Mouse (Mus musculus): ENCODE data around the gene Methig1. TPM values are rescaled to one million over a fixed set of nuclear protein-coding genes. Genes with fewer than 3 reads are reported as not detected.
"Not testable (repeated sequence)": the region's sequence is repeated elsewhere in the genome, so short reads cannot be mapped to it uniquely, and the experiment has no call there.

The Methig1 gene
- polyA plus RNA-seq (2012; fragmentation: generic; extraction: Trizol), result not detected
- long read RNA-seq, experiment 1, result 0 reads
- long read RNA-seq, experiment 2, result 0 reads

DNA sequence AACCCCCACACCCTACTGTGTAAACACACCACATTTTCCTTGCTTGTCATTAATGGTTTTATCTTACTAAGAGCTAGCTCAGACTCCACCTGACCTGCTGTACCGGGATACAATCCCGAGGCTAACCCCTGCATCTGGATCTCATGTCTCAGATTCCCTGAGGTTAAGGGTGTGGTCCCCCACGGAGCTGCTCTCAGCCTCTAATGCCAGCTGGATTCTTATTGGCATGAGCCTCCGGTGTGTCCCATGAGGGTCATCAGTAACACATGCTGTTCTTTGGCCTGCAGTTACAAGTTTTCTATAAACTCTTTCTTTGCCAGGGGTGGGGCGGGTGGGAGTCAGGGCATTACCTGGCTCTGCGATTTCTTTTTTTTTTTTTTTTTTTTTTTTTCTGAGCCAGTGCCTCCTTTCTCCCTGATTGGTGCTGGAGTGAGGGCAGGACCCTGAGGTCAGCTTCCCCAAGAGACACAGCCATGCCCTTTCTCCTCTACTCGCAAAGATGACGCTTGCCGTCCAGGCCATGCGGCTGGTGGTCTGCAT, at the start of gene Methig1, which contains the start of gene Mettl7a2:
Gene Methig1 (plus strand): TSS at position 439 of the 540 bp plus-strand sequence.
Gene Mettl7a2 (plus strand): TSS at position 490 of the 540 bp plus-strand sequence.
- H3ac ChIP-seq (ENCODE audit: control insufficient read depth, insufficient read length, low read depth), result no peak within 1 kb of the TSS
- TF ChIP-seq MYOG (IDR thresholded peaks at IDR 0.05; ENCODE audit: control insufficient read depth, extremely low read depth, insufficient read length) (no peak), CTCF (IDR thresholded peaks at IDR 0.05; ENCODE audit: control insufficient read depth, insufficient read depth, insufficient read length) (no peak), CEBPB (IDR thresholded peaks at IDR 0.05; ENCODE audit: low read depth) (no peak), MYOD1 (IDR thresholded peaks at IDR 0.05; ENCODE audit: control insufficient read depth, insufficient read length, low read depth) (no peak), FOSL1 (IDR thresholded peaks at IDR 0.05; ENCODE audit: insufficient read depth, low read length, poor library complexity, severe bottlenecking) (no peak)
- H3K27me3 ChIP-seq (ENCODE audit: control insufficient read depth, insufficient read depth, insufficient read length), result peaks cover 5% of the 10 kb centered on the region
- no peaks in the 10 kb centered on the region for H3K36me3 ChIP-seq (ENCODE audit: control insufficient read depth, insufficient read depth)
- H3K79me2 ChIP-seq (ENCODE audit: control insufficient read depth, insufficient read depth), result no peaks in the 10 kb centered on the region
- no peak within 1 kb of the TSS for H3K4me3 ChIP-seq (ENCODE audit: insufficient read depth, poor library complexity, severe bottlenecking)
- H3K79me3 ChIP-seq (ENCODE audit: low read depth), result no peaks in the 10 kb centered on the region

DNA sequence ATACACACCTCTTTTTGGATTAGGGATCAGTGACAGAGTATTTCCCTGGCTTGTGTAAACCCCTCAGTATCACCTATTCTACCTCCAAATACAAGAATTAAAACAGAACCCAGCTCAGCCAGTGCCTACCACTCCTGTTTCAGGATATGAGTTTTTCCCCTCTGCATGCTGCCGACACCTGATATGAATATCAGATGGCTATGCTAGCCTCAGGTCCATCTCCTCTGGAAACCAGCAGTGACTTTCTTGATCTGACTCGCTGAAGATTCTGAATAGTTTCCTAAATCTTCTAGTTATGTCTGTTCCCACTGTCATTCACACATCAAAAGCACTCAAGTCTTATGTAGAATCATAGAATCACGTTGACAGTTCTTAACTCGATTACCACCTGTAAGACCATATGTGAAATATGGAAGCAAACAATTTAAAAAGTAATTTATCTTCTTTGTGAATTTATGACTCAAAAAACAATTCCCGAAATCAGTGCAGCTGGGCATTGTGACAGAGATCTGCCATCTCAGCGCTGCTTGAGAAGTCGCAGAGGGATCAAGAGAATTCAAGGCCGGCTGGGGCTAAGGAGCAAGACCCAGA, 49.4 kb upstream of the Methig1 start:
- H3K79me2 ChIP-seq (ENCODE audit: control insufficient read depth, insufficient read depth), result no peaks in the 10 kb centered on the region
- no peak for TF ChIP-seq USF1 (IDR thresholded peaks at IDR 0.05; ENCODE audit: low read depth)
- TF ChIP-seq CEBPB (IDR thresholded peaks at IDR 0.05; ENCODE audit: low read depth), result no peak
- TF ChIP-seq MYOG (IDR thresholded peaks at IDR 0.05; ENCODE audit: control insufficient read depth, extremely low read depth, insufficient read length), result no peak
- TF ChIP-seq MYOD1 (IDR thresholded peaks at IDR 0.05; ENCODE audit: control insufficient read depth, insufficient read length, low read depth), result no peak
- no peak for TF ChIP-seq CTCF (IDR thresholded peaks at IDR 0.05; ENCODE audit: control insufficient read depth, insufficient read depth, insufficient read length)
- no peak for TF ChIP-seq MAX (IDR thresholded peaks at IDR 0.05)
- TF ChIP-seq FOSL1 (IDR thresholded peaks at IDR 0.05; ENCODE audit: insufficient read depth, low read length, poor library complexity, severe bottlenecking), result no peak
- no peak overlapping the region for H3ac ChIP-seq (ENCODE audit: control insufficient read depth, insufficient read length, low read depth)
- H3K36me3 ChIP-seq (ENCODE audit: control insufficient read depth, insufficient read depth), result no peaks in the 10 kb centered on the region
- no peaks in the 10 kb centered on the region for H3K27me3 ChIP-seq (ENCODE audit: control insufficient read depth, insufficient read depth, insufficient read length)
- no peaks in the 10 kb centered on the region for H3K79me3 ChIP-seq (ENCODE audit: low read depth)
- no peak overlapping the region for H3K4me3 ChIP-seq (ENCODE audit: insufficient read depth, poor library complexity, severe bottlenecking)

DNA sequence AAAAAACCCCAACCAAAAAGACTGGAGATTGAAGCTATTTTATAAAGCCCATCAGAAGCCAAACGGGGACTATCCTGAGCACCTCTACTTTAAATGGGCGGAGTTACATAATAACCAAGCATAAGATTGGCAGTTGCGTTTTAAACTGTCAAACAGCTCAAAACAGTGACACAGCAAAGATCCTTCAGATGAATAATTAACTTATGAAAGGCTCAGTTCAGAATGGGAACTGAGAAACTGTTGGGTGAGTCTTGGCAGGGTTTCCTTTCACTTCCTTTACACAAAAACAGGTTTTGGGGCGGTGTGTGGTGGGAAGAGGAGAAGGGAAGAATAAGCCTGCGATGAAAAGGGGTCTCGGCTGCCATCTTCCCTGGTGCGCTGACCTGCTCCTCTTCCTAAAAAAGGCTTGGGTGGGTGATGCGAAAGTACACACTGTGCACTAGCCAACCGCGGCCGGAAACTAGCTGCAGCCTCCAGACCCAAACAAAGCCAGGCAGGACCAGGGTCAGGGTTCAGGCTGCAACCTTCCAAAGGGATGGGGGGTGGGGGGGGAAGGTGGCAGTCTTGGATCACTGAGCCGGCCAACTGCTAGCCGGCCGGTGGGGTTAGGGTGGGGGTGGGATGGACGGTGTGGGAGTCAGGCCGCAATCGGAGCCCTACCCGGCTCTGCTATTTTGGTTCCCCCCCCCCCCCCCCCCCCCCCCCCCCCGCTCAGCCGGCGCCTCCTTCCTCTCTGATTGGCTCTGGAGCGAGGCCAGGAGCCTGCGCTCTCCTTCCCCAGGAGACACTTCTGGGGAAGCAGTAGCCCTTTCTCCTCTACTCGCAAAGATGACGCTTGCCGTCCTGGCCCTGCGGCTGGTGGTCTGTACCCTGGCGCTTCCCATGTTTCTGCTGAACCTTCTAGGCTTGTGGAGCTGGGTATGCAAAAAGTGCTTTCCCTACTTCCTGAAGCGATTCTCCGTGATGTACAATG, 48.6 kb upstream of the Methig1 start, which contains the start of gene Mettl7a1:
Gene Mettl7a1 (plus strand): TSS at position 122 of the 973 bp plus-strand sequence.
- Histone ChIP-seq H3K36me3 (ENCODE audit: control insufficient read depth, insufficient read depth) (no peaks in the 10 kb centered on the region), H3ac (ENCODE audit: control insufficient read depth, insufficient read length, low read depth) (peak within 1 kb of the TSS; percentile 46), H3K79me2 (ENCODE audit: control insufficient read depth, insufficient read depth) (no peaks in the 10 kb centered on the region), H3K27me3 (ENCODE audit: control insufficient read depth, insufficient read depth, insufficient read length) (no peaks in the 10 kb centered on the region), H3K79me3 (ENCODE audit: low read depth) (no peaks in the 10 kb centered on the region), H3K4me3 (ENCODE audit: insufficient read depth, poor library complexity, severe bottlenecking) (peak within 1 kb of the TSS; percentile 44)
- TF ChIP-seq MYOD1 (IDR thresholded peaks at IDR 0.05; ENCODE audit: control insufficient read depth, insufficient read length, low read depth) (no peak), MAX (IDR thresholded peaks at IDR 0.05) (no peak), MYOG (IDR thresholded peaks at IDR 0.05; ENCODE audit: control insufficient read depth, extremely low read depth, insufficient read length) (no peak), FOSL1 (IDR thresholded peaks at IDR 0.05; ENCODE audit: insufficient read depth, low read length, poor library complexity, severe bottlenecking) (no peak), CEBPB (IDR thresholded peaks at IDR 0.05; ENCODE audit: low read depth) (no peak), CTCF (IDR thresholded peaks at IDR 0.05; ENCODE audit: control insufficient read depth, insufficient read depth, insufficient read length) (no peak), USF1 (IDR thresholded peaks at IDR 0.05; ENCODE audit: low read depth) (no peak)

DNA sequence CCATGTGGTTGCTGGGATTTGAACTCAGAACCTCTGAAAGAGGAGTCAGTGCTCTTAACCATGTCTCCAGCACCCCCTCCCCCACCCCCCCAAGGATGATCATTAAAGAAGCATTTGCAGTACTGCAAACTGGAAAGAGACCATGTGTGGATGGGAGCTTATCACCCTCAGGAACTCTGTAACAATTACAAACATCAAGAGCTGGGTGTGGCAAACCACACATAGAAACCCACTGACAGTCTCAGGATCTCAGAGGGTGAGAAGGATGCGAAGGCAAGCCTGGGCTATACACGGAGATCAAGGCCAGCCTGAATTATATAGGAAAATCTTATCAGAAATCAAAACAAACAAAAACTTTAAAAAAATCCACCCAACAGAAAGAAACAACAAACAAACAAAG, 46.7 kb upstream of the Methig1 start:
- no peak overlapping the region for H3K4me3 ChIP-seq (ENCODE audit: insufficient read depth, poor library complexity, severe bottlenecking)

DNA sequence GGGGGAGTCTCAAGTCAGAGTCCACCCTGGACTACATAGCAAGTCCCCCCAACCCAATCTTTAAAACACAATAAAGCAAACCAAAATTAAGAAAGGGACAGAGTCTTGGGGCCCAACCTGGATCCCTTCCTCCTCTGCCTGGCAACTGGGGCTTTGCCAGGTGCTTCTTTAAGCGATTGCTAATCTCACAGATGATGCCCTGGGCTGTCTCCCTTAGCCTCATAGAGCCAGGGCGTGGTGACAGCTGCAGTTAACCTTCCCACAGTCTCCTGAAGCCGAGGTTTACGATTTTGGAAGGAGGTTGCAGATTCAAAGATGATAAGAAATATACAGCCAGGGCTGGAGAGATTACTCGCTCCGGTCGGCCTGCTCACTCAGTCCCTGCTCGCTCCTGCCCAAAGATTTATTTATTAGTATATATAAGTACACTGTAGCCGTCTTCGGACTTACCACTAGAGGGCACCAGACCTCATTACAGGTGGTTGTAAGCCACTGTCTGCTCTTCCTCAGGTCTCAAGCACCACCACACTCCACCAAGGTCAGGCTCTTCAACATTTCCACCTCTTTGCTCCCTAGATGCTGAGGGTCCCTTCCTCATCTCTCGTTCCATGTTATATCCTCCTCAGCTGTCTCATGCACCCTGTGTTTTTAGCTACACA, 45.4 kb upstream of the Methig1 start:
- not testable (repeated sequence) for H3K79me2 ChIP-seq (ENCODE audit: control insufficient read depth, insufficient read depth); H3K36me3 ChIP-seq (ENCODE audit: control insufficient read depth, insufficient read depth); H3K27me3 ChIP-seq (ENCODE audit: control insufficient read depth, insufficient read depth, insufficient read length); H3K79me3 ChIP-seq (ENCODE audit: low read depth); H3K4me3 ChIP-seq (ENCODE audit: insufficient read depth, poor library complexity, severe bottlenecking); H3ac ChIP-seq (ENCODE audit: control insufficient read depth, insufficient read length, low read depth)

More for the DNA sequence above, 46.7 kb upstream of the Methig1 start:
- Histone ChIP-seq H3ac (ENCODE audit: control insufficient read depth, insufficient read length, low read depth) (no peak overlapping the region), H3K79me2 (ENCODE audit: control insufficient read depth, insufficient read depth) (no peaks in the 10 kb centered on the region), H3K36me3 (ENCODE audit: control insufficient read depth, insufficient read depth) (no peaks in the 10 kb centered on the region), H3K27me3 (ENCODE audit: control insufficient read depth, insufficient read depth, insufficient read length) (no peaks in the 10 kb centered on the region), H3K79me3 (ENCODE audit: low read depth) (no peaks in the 10 kb centered on the region)
- TF ChIP-seq MYOG (IDR thresholded peaks at IDR 0.05; ENCODE audit: control insufficient read depth, extremely low read depth, insufficient read length) (no peak), FOSL1 (IDR thresholded peaks at IDR 0.05; ENCODE audit: insufficient read depth, low read length, poor library complexity, severe bottlenecking) (no peak), CEBPB (IDR thresholded peaks at IDR 0.05; ENCODE audit: low read depth) (no peak), USF1 (IDR thresholded peaks at IDR 0.05; ENCODE audit: low read depth) (no peak), CTCF (IDR thresholded peaks at IDR 0.05; ENCODE audit: control insufficient read depth, insufficient read depth, insufficient read length) (no peak), MYOD1 (IDR thresholded peaks at IDR 0.05; ENCODE audit: control insufficient read depth, insufficient read length, low read depth) (no peak), MAX (IDR thresholded peaks at IDR 0.05) (no peak)
